Mouse (Mus musculus): ENCODE results near the gene Ffar4. TPM values are rescaled to one million over a fixed set of nuclear protein-coding genes. Genes with fewer than 3 reads are reported as not detected.

Gene Ffar4
- polyA plus RNA-seq, 1 experiment from 2014 or later: 0.41 TPM

DNA sequence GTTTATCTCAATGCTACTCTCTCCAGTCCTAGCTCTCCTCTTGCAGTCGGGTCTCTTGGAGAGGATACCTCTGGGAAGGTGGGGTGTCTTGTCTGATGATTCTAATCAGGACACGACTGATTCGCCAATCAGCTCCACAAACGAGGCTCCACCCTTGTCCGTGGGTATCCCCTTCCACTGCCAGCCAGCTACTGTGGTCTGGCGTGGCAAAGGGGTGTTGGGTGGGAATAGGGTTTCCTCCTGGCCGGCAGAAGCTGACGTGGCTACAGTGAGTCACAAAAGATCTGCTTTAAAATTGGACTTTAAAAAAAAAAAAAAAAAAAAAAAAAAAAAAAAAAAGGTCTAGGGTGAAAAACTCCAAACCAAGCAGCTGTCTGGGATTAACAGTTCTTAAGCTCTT is 14.2 kb downstream of the Ffar4 start:
- Histone ChIP-seq H3K9me3 (no peaks in the 10 kb centered on the region), H3K4me2 (no peak overlapping the region), H3K4me3 (no peak overlapping the region), H3K36me3 (no peaks in the 10 kb centered on the region), H3K27ac (no peak overlapping the region), H3K27me3 (no peaks in the 10 kb centered on the region), H3K4me1 (no peaks in the 10 kb centered on the region), H3K9ac (no peak overlapping the region)
- no peak for ATAC-seq (ENCODE audit: insufficient number of reproducible peaks, low FRiP score, low TSS enrichment, low read depth)
- 70% methylated on average over 8 of the region's 8 CpGs for WGBS

DNA sequence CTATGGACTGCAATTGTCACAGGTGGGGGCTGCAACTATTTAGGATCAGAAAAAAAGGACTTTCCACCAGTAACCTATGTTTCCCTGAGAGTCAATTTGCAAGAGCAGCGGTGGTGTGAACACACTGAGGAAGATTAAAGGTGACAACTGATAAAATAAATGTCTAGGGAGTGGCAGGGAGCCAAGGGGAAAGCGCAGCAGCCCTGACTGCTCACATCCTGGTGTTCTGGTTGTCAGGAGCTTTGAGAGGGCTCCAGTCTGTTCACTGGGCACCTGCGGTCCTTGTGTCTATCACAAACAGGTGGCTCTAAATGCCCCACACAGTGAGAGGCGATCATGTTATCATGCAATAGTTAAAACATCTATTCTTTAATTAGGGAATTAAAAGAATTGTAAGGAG is 15.7 kb downstream of the Ffar4 start:
- no peak for ATAC-seq (ENCODE audit: insufficient number of reproducible peaks, low FRiP score, low TSS enrichment, low read depth)
- no peak overlapping the region for H3K9ac ChIP-seq
- WGBS: 44% methylated on average over 4 of the region's 4 CpGs
- H3K27ac ChIP-seq: no peak overlapping the region
- H3K9me3 ChIP-seq: no peaks in the 10 kb centered on the region
- H3K4me1 ChIP-seq: no peaks in the 10 kb centered on the region
- H3K27me3 ChIP-seq: no peaks in the 10 kb centered on the region
- H3K4me2 ChIP-seq: no peak overlapping the region
- H3K36me3 ChIP-seq: no peaks in the 10 kb centered on the region
- no peak overlapping the region for H3K4me3 ChIP-seq

DNA sequence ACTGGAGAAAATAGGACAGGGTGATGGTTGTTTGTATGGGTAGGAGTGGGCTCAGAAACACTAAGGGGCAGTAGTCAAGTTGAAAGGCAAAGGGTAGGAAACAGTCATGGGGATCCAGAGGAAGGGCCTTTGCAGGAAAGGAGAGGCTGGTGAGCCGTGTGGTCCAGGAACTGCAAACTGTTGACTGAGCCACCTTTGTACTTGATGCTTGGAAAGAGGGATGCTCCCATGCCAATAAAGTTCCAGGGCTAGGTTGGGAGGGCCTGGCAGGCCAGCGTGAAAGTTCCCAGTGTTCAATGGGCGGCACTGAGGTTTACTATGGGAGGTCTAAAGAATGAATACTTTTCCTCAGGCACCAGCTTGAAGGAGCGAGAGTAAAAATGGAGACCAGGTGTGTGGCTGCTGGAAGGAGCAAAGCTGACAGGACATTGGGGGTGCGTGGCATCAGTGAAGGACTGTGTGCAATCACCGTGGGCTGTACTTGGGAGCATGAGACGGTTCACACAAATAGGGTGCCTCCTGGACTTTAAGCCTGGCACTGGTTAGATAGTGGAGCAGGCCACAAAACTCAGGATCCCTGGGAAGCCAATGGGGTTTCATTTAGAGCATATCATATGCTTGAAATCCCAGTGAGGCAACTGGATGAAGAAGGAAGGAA is 18.1 kb downstream of the Ffar4 start:
- Histone ChIP-seq H3K9ac (no peak overlapping the region), H3K4me2 (no peak overlapping the region), H3K27me3 (no peaks in the 10 kb centered on the region), H3K4me3 (no peak overlapping the region), H3K36me3 (no peaks in the 10 kb centered on the region), H3K27ac (no peak overlapping the region), H3K4me1 (no peaks in the 10 kb centered on the region), H3K9me3 (no peaks in the 10 kb centered on the region)
- ATAC-seq (ENCODE audit: insufficient number of reproducible peaks, low FRiP score, low TSS enrichment, low read depth): no peak
- WGBS: 81% methylated on average over 7 of the region's 7 CpGs

DNA sequence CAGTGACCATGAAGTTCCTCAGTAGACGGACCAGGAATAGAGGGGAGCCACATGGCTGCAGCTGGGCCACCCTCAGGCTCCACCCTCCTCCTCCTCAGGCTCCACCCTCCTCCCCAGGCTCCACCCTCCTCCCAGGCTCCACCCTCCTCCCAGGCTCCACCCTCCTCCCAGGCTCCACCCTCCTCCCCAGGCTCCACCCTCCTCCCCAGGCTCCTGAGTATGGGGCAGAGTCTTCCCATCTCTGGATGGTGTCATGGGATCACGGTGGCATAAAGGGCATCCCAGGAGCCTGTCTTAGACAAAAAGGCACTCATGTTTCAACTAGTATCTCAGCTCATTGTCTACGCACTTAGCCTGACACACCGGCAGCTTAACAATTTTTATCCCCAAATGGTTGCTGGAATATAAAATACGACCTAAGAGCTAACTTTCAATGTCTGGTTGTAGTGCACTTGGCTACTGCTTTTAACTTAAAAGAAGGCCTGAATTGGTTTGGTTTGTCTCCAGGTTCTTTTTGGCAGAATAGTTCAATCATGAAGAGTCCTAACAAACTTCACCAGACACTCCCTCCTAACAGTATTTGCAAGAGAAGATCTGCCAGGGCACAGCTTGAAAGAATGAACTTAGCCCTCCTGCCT is 23.4 kb downstream of the Ffar4 start:
- no peaks in the 10 kb centered on the region for H3K36me3 ChIP-seq
- H3K4me1 ChIP-seq: peaks cover 13% of the 10 kb centered on the region
- no peak overlapping the region for H3K9ac ChIP-seq
- H3K9me3 ChIP-seq: no peaks in the 10 kb centered on the region
- ATAC-seq (ENCODE audit: insufficient number of reproducible peaks, low FRiP score, low TSS enrichment, low read depth): no peak
- no peak overlapping the region for H3K4me2 ChIP-seq
- H3K27me3 ChIP-seq: peaks cover 26% of the 10 kb centered on the region
- H3K4me3 ChIP-seq: no peak overlapping the region
- H3K27ac ChIP-seq: no peak overlapping the region
- 75% methylated on average over 5 of the region's 5 CpGs for WGBS

DNA sequence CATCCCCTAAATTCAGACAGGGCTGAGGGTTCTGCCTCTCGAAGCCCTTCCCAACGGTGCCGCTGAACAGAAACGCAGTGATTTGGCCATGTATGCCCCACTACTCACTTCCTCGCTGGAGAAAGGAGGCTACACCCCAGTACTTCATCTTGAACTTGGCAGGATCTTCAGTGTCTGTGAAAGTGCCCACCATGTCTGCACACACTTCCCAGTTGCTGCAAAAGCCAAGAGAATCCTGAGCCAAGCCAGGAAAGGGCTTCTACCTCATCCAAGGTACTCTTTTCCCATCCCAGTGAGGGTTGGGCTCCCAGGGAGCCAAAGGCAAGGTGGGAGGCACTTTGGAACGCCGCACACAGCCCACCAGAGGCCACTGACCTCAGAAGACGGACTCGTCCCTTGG is 27.1 kb downstream of the Ffar4 start:
- Histone ChIP-seq H3K4me3 (peak overlapping the region; percentile 53), H3K9me3 (no peaks in the 10 kb centered on the region), H3K27me3 (peaks cover 26% of the 10 kb centered on the region), H3K36me3 (no peaks in the 10 kb centered on the region), H3K4me1 (peaks cover 13% of the 10 kb centered on the region), H3K27ac (no peak overlapping the region), H3K4me2 (peak overlapping the region; percentile 94), H3K9ac (no peak overlapping the region)
- no peak for ATAC-seq (ENCODE audit: insufficient number of reproducible peaks, low FRiP score, low TSS enrichment, low read depth)
- 21% methylated on average over 9 of the region's 9 CpGs for WGBS

DNA sequence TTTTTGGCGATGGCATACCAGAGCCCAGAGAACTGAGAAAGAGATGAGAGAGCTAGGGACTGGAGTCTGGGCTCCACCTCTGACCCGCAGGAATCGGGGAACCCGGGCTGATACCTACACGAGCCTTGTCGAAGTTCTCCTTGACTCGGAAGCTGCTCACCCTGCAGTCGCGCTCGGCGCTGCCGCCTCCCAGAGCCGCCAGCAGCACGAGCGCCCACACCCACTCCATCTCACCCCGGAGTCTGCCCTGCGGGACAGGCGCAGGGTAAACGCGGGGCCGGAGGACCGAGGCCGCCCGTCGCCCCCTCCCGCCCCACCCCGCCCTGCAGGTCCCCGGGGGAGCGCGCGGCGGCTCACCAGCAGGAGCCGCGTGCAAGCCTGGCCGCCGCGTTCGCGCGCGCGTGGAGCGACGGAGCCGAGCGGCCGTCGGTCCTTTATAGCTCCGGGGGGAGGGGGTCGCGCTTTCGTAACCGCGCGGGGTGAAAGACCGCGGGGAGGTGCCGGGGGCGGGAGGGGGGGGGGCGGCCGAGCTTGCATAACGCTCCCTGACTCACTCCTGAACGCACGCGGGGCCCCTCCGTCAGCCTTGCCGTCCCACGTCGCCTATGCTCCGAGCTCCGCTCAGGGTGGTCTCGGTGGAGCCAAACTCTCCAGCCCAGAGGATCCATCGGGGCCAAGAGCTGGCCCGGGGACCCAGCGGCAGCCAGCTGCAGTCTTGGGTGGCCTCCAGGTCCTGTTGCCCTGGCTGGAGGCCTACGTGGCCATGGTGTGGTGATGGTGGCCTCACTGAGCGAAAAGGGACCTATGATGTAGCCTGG is 27.7 kb downstream of the Ffar4 start:
- WGBS: under 1% methylated on average over 60 of the region's 77 CpGs
- H3K27ac ChIP-seq: peak overlapping the region; percentile 54; the same call in 1 of the 2 replicates

DNA sequence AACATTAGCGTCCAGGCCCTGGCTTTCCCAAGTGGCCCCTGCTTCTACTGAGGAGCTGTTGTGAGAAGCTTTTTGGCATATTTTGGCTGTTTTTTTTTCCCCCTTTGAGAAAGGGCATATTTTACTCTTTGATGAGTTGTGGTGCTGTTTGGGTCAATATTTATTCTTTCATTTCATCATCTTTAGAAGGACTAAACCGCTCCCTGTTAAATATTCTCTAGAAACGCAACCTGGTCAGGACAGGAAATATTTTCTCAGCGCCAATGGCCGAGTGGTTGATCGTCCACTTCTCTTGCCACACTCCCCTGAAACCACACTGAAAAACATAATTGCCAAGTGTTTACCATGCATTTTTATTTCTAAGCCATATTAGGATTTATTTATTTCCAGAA is 28.3 kb downstream of the Ffar4 start, which contains the start of gene Rbp4:
Gene Rbp4, minus strand, starts transcription at position 63 of the 392 bp plus-strand sequence.
- Histone ChIP-seq H3K27ac (peak within 1 kb of the TSS; percentile 54; the same call in 1 of the 2 replicates), H3K4me2 (peak within 1 kb of the TSS; percentile 94), H3K27me3 (peaks cover 26% of the 10 kb centered on the region), H3K9me3 (no peaks in the 10 kb centered on the region), H3K36me3 (no peaks in the 10 kb centered on the region), H3K4me3 (peak within 1 kb of the TSS; percentile 53), H3K9ac (peak within 1 kb of the TSS; percentile 37; the same call in 1 of the 2 replicates), H3K4me1 (peaks cover 13% of the 10 kb centered on the region)
- ATAC-seq (ENCODE audit: insufficient number of reproducible peaks, low FRiP score, low TSS enrichment, low read depth): no peak
- 64% methylated on average over 6 of the region's 6 CpGs for WGBS

More for the DNA sequence above, 27.7 kb downstream of the Ffar4 start:
- peak; percentile 59 for ATAC-seq (ENCODE audit: insufficient number of reproducible peaks, low FRiP score, low TSS enrichment, low read depth)
- H3K36me3 ChIP-seq: no peaks in the 10 kb centered on the region
- H3K27me3 ChIP-seq: peaks cover 26% of the 10 kb centered on the region
- H3K9ac ChIP-seq: peak overlapping the region; percentile 37; the same call in 1 of the 2 replicates
- peak overlapping the region; percentile 53 for H3K4me3 ChIP-seq
- no peaks in the 10 kb centered on the region for H3K9me3 ChIP-seq
- peaks cover 13% of the 10 kb centered on the region for H3K4me1 ChIP-seq
- peak overlapping the region; percentile 94 for H3K4me2 ChIP-seq

DNA sequence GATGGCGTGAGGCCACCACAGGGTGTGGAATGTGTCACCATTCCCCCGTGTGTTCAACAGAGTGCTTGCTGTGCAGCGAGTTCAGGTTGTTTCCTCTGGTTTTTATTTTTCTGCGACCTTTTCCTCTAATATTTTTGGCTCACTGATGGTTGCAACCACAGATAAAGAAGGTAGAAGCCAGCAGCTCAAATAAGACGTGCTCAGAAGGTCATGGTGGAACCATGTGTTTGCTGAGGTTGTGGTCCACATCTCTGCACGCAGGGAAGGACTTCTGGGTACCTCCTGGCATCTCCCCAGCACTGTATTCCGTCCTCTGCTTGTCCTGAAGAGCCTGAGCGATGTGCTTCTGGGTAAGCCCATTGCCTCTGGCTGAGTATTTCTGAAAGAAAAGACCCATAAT is 29.8 kb downstream of the Ffar4 start:
- Histone ChIP-seq H3K4me1 (peaks cover 13% of the 10 kb centered on the region), H3K9me3 (no peaks in the 10 kb centered on the region), H3K9ac (no peak overlapping the region), H3K4me3 (no peak overlapping the region), H3K4me2 (no peak overlapping the region), H3K36me3 (no peaks in the 10 kb centered on the region), H3K27ac (no peak overlapping the region), H3K27me3 (peaks cover 26% of the 10 kb centered on the region)
- ATAC-seq (ENCODE audit: insufficient number of reproducible peaks, low FRiP score, low TSS enrichment, low read depth): no peak
- 65% methylated on average over 8 of the region's 8 CpGs for WGBS

DNA sequence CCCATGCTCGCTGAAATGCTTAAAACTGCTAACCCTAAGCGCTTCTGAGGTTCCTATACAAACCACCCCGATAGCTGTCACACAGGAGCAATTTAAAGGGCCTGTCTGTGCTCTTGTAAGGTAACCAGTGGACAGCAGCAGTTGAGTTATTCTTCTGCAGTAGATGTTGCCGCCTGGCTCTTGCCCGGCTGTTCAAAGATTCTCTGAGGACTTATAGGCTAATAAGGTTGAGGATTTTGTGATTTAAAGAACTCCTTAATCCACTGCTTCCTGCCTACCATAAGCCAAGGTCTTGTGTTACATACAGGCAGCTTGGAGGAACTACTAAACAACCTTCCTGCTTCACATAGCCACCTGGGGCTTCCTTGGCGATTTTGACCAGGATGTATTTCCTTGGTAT is 35.6 kb downstream of the Ffar4 start, which contains the start of gene Pde6c:
Gene Pde6c, plus strand, starts transcription at position 301 of the 400 bp plus-strand sequence.
- H3K36me3 ChIP-seq: no peaks in the 10 kb centered on the region
- no peak within 1 kb of the TSS for H3K27ac ChIP-seq
- no peak within 1 kb of the TSS for H3K9ac ChIP-seq
- ATAC-seq (ENCODE audit: insufficient number of reproducible peaks, low FRiP score, low TSS enrichment, low read depth): no peak
- 64% methylated on average over 6 of the region's 6 CpGs for WGBS
- H3K4me2 ChIP-seq: no peak within 1 kb of the TSS
- no peaks in the 10 kb centered on the region for H3K27me3 ChIP-seq
- no peaks in the 10 kb centered on the region for H3K9me3 ChIP-seq
- H3K4me3 ChIP-seq: no peak within 1 kb of the TSS
- H3K4me1 ChIP-seq: no peaks in the 10 kb centered on the region

DNA sequence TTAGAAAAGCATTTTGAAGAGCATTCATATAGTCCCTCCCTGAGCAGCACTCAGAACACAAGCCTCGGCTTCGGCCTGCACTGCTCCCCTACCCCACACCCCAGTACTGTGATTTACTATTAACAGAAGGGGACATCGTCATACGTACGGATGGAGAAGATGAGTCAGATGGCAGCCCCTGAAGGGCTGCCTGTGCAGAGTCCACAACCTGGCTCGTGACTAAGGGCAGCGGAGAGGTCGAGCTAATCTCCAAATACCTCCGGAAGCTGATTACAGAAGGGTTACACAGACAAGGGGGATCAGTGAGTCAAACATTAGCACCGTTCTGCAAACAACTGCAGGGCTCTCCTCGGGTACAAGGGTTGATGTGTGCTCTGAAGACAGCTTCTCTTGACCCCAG is 37.1 kb downstream of the Ffar4 start:
- WGBS: 68% methylated on average over 11 of the region's 11 CpGs

DNA sequence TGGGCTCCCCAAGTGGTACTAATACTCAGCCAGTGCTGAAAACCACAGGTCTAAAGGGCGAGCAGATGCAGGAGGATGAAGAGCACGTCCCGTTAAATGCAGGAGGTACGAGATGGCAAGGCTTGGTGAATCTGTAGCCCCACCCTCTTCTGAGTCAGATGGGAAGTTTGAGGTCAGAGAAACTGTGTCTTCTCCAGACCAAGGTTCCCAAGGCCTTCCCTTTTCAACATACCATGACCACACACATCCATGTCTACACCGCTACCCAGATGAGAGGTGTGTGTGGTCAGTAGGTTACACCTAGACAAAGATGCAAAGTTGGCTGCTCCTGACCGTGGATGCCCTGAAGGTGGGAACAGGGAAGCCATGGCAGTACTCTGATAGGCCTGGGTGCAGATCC is 37.9 kb downstream of the Ffar4 start:
- Histone ChIP-seq H3K36me3 (no peaks in the 10 kb centered on the region), H3K27ac (no peak overlapping the region), H3K4me1 (no peaks in the 10 kb centered on the region), H3K9ac (no peak overlapping the region), H3K4me3 (no peak overlapping the region), H3K4me2 (no peak overlapping the region), H3K27me3 (no peaks in the 10 kb centered on the region), H3K9me3 (no peaks in the 10 kb centered on the region)
- WGBS: 84% methylated on average over 6 of the region's 6 CpGs
- ATAC-seq (ENCODE audit: insufficient number of reproducible peaks, low FRiP score, low TSS enrichment, low read depth): no peak

More for the DNA sequence above, 37.1 kb downstream of the Ffar4 start:
- Histone ChIP-seq H3K27ac (no peak overlapping the region), H3K4me3 (no peak overlapping the region), H3K27me3 (no peaks in the 10 kb centered on the region), H3K9ac (no peak overlapping the region), H3K9me3 (no peaks in the 10 kb centered on the region), H3K4me1 (no peaks in the 10 kb centered on the region), H3K36me3 (no peaks in the 10 kb centered on the region), H3K4me2 (no peak overlapping the region)
- ATAC-seq (ENCODE audit: insufficient number of reproducible peaks, low FRiP score, low TSS enrichment, low read depth): no peak
